Mouse (Mus musculus): ENCODE measurements around the gene Maged1. TPM values are rescaled to one million over a fixed set of nuclear protein-coding genes. Genes with fewer than 3 reads are reported as not detected.

Gene Maged1
- total RNA-seq (2021), result 10 to 100 TPM; 16.1 to 28.9 TPM
- long read RNA-seq, experiment 1, transcript Maged1-201 (13 exons, 2,821 nt), result major isoform, 43 of 52 reads
- long read RNA-seq, experiment 1, partial matches to known transcripts, result 7 of 52 reads
- long read RNA-seq, experiment 1, other reads (novel, unspliced or antisense), result 0 of 52 reads
- long read RNA-seq, experiment 2, transcript Maged1-201 (13 exons, 2,821 nt), result major isoform, 39 of 46 reads
- long read RNA-seq, experiment 2, partial matches to known transcripts, result 5 of 46 reads
- long read RNA-seq, experiment 2, other reads (novel, unspliced or antisense), result 2 of 46 reads

DNA sequence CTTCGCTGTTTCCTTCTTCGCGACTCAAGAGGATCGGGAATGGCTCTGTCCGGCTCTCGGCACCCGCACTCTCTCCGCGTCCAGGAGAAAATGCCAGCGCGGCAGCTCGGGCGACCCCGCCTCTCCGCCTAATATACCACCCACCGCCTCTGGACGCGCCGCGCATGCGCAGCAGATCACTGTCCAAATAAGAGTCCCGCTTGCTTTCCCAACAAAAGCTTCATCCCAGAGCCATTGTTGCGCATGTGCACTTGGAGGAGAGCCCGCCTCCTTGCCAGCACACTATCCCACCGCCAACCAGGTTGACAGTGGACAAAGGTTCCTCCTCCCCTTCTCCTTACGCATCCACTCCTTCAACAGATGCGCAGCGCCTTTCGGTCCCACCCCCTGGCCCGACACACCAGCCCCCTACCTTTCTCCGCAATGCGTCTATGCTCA, at the start of gene Maged1:
Gene Maged1 (minus strand): TSS at position 226 of the 438 bp plus-strand sequence.
- intact Hi-C loops (cut with DNase I), result loop anchor here (10.0 kb wide), 2 partner anchors 177 to 257 kb away; partner anchors contain the start of genes Apoo and Fam90a1b
- no peak for TF ChIP-seq CTCF (IDR thresholded peaks at IDR 0.05)
- Histone ChIP-seq H3K4me3 (peak within 1 kb of the TSS; percentile 87), H3K27ac (peak within 1 kb of the TSS; percentile 84)
- peak; percentile 89 for DNase-seq

DNA sequence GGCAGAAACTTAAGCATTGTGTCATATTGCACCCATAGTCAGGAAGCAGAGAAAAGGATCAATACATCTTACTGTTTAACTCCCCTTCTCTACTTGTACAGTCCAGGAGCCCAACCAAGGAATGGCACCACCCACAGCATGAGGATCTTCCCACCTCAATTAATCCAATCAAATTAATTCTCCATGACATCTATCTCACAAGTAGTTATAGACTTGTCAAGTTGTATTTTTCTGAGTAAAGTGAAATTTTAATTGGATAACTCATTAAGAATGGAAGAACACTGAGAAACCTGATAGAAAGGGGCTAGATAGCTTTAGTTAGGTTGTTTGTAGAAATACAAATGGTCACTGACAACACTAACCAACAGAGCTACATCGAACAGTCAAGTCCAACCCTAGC, 38.3 kb upstream of the Maged1 start:
- intact Hi-C loops (cut with DNase I), result no loop called here
- no peak for TF ChIP-seq CTCF (IDR thresholded peaks at IDR 0.05)
- H3K4me3 ChIP-seq, result no peak overlapping the region
- no peak for DNase-seq
- H3K27ac ChIP-seq, result no peak overlapping the region

DNA sequence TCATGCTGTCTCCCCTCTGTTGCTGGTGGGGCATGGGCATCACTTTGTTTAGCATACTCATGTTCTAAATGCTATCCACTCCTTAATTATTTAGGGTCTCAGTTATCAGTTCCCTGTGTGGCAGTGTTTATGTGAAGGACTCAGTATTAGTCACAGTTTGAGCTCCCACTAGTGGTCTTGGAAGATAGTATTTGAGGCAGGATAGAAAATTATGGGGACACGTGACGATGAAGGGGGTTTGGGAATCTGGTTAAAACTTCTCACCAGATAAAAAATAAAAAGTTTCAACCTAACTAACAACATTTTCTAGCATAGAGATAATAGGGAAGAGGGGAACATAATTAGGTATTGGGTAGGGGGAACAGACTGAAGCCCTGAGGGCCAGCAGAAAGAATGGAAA, 22.8 kb upstream of the Maged1 start:
- no peak for TF ChIP-seq CTCF (IDR thresholded peaks at IDR 0.05)
- intact Hi-C loops (cut with DNase I), result no loop called here

GRCm38 (mm10) chrX:94562392-94562791, 20.4 kb upstream of the Maged1 start:
- no peak for DNase-seq
- intact Hi-C loops (cut with DNase I), result no loop called here
- no peak for TF ChIP-seq CTCF (IDR thresholded peaks at IDR 0.05)
- no peak overlapping the region for H3K27ac ChIP-seq
- H3K4me3 ChIP-seq, result no peak overlapping the region

More for the DNA sequence above, 22.8 kb upstream of the Maged1 start:
- no peak for DNase-seq
- no peak overlapping the region for H3K27ac ChIP-seq
- H3K4me3 ChIP-seq, result no peak overlapping the region

DNA sequence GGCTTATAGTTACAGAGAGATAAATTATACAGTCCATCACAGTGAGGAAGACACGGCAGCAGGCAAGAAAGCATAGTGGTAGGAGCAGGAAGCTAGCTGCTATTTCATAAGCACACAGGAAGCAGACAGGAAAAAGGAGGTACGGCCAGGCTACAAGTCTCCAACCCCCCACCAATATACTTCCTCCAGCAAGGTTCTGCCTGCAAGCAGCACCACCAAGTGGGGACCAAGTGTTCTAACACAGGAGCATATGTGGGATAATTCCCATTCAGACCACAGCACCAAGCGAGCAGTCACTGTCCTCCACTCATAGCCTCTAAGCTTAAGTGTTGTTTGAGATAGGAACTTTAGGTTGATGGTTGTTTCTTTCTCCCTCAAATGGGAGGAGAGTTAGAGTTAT, 6.3 kb upstream of the Maged1 start:
- Histone ChIP-seq H3K4me3 (no peak overlapping the region), H3K27ac (no peak overlapping the region)
- peak; percentile 24; the same call in 1 of the 2 replicates for TF ChIP-seq CTCF (IDR thresholded peaks at IDR 0.05)
- DNase-seq, result no peak
- intact Hi-C loops (cut with DNase I), result loop anchor here (5.0 to 10.0 kb wide), 3 partner anchors 116 to 263 kb away; partner anchors contain the start of genes Apoo and Fam90a1b

DNA sequence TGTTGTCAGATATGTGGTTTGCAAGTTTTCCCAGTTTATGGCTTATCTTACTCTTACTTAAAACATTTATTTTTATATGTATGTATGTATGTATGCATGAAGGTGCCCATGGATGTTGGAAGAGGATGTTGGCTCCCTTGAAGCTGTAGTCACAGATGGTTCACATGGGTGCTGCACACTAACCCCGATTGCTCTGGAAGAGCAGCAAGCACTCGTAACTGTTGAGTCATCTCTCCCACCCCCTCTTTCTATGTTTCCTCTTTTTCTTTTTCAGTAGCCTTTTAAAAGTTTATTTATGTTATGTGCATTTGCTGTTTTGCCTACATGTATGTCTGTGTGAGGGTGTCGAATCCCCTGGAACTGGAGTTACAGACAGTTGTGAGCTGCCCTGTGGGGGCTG, 4.0 kb upstream of the Maged1 start:
- intact Hi-C loops (cut with DNase I), result loop anchor here (5.0 to 10.0 kb wide), 3 partner anchors 114 to 261 kb away; partner anchors contain the start of genes Apoo and Fam90a1b
- DNase-seq, result no peak
- Histone ChIP-seq H3K27ac (no peak overlapping the region), H3K4me3 (no peak overlapping the region)
- TF ChIP-seq CTCF (IDR thresholded peaks at IDR 0.05), result no peak

DNA sequence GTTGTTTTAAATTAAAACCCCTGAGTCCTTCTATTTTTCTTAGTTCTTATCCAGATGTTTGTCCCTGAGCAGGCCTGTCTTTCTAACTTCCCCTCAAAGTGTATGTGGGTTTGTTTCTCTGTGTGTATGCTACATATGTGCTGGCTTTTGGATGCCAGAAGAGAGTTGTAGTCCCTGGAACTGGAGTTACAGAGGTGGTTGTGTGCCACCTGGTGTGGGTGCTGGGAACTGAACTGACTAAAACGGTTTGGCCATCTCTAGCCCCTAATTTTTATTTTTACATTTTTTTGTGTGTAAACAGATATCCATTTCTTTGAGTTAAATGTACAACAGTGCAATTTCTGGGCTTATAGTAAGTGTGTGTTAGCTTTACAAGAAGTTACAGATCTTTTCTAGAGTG, 3.0 kb upstream of the Maged1 start:
- peak; percentile 54 for TF ChIP-seq CTCF (IDR thresholded peaks at IDR 0.05)
- intact Hi-C loops (cut with DNase I), result loop anchor here (5.0 to 10.0 kb wide), 3 partner anchors 113 to 260 kb away; partner anchors contain the start of genes Apoo and Fam90a1b
- DNase-seq, result no peak
- H3K27ac ChIP-seq, result no peak overlapping the region
- H3K4me3 ChIP-seq, result no peak overlapping the region

- no peak for TF ChIP-seq CTCF (IDR thresholded peaks at IDR 0.05)
- no peak for DNase-seq
- intact Hi-C loops (cut with DNase I), result loop anchor here (10.0 kb wide), 2 partner anchors 178 to 258 kb away; partner anchors contain the start of genes Apoo and Fam90a1b
- Histone ChIP-seq H3K27ac (peak overlapping the region; percentile 72), H3K4me3 (peak overlapping the region; percentile 87)
Observed at GRCm38 (mm10) chrX:94542536-94542935, 593 bp upstream of the Maged1 start.

- no peak for TF ChIP-seq CTCF (IDR thresholded peaks at IDR 0.05)
- intact Hi-C loops (cut with DNase I), result loop anchor here (10.0 kb wide), 2 partner anchors 176 to 256 kb away; partner anchors contain the start of genes Apoo and Fam90a1b
- DNase-seq, result no peak
- Histone ChIP-seq H3K4me3 (peak overlapping the region; percentile 87), H3K27ac (peak overlapping the region; percentile 84)
Observed at GRCm38 (mm10) chrX:94541206-94541605, 737 bp downstream of the Maged1 start.

- TF ChIP-seq CTCF (IDR thresholded peaks at IDR 0.05), result no peak
Observed at GRCm38 (mm10) chrX:94540341-94541201, 1.4 kb downstream of the Maged1 start.

DNA sequence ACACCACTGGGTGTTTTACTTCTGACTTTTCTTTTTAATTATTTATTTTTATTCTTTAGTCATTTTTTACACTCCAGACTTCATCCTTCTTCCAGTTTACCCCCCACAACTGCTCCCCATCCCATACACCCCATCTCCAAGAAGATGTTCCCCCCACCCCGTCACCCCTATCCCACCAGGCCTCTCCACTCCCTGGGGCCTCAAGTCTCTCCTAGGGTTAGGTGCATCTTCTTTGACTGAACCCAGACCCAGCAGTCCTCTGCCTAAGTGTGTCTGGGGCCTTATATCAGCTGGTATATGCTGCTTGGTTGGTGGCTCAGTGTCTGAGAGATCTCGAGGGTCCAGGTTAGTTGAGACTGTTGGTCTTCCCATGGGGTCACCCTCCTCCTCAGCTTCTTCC, 7.6 kb downstream of the Maged1 start:
- Histone ChIP-seq H3K27ac (no peak overlapping the region), H3K4me3 (no peak overlapping the region)
- no peak for TF ChIP-seq CTCF (IDR thresholded peaks at IDR 0.05)
- no peak for DNase-seq
- intact Hi-C loops (cut with DNase I), result no loop called here

More at GRCm38 (mm10) chrX:94540341-94541201, 1.4 kb downstream of the Maged1 start:
- intact Hi-C loops (cut with DNase I), result loop anchor here (10.0 kb wide), 2 partner anchors 176 to 256 kb away; partner anchors contain the start of genes Apoo and Fam90a1b
- H3K27ac ChIP-seq, result peak overlapping the region; percentile 84
- peak; percentile 68 for DNase-seq
- H3K4me3 ChIP-seq, result peak overlapping the region; percentile 87

- DNase-seq, result no peak
- no peak overlapping the region for H3K4me3 ChIP-seq
- no peak overlapping the region for H3K27ac ChIP-seq
- TF ChIP-seq CTCF (IDR thresholded peaks at IDR 0.05), result no peak
- intact Hi-C loops (cut with DNase I), result no loop called here
Observed at GRCm38 (mm10) chrX:94530301-94530700, 11.6 kb downstream of the Maged1 start.

Measured in gastrocnemius, adult 2 months (tissue).